Mouse (Mus musculus): ENCODE results near the gene Rgl2. TPM values are rescaled to one million over a fixed set of nuclear protein-coding genes. Genes with fewer than 3 reads are reported as not detected.

Rgl2 gene
- polyA plus RNA-seq, 1 experiment from 2014 or later: 60.1 TPM

DNA sequence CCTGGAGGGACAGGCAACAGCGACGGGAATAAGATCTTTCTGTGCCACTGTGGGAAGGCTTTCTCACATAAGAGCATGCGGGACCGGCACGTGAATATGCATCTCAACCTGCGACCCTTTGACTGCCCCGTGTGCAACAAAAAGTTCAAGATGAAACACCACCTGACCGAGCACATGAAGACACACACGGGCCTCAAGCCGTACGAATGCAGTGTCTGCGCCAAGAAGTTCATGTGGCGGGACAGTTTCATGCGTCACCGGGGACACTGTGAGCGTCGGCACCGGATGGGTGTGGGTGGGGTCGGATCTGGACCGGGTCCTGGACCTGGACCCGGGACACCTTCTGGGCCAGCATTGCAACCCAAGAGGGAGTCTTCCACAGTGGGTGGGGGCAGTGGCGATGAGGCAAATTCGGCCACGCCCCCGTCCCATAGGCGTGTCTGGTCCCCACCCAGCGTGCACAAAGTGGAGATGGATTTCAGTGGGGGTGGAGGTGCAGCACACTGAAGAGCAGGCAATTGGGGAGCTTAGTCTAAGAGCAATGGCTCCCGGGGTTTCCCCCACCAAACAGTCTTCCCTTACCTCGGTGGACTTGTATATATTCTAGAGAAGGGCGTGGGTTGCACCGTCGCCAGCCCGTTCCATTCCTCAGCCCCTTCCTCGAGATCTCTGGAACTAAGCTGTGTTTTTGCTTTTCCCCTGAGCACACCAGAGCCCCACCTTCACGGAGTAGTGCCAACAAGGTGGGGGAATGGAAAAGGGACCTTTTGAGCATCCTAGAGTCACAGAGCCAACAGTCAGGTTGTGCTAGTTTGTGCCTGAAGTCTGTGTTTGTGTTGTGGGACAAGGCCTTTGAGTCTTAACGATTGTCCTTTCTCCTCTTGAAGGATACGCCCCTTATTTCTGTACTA lies 10.8 kb upstream of the Rgl2 start:
- H3K4me1 ChIP-seq (replicated peaks): peaks cover 45% of the 10 kb centered on the region
- no peak for ATAC-seq (ENCODE audit: low FRiP score, low read depth)
- H3K4me3 ChIP-seq: peak overlapping the region; percentile 45
- no peak overlapping the region for H3K27ac ChIP-seq (replicated peaks)
- WGBS: 58% methylated on average over 37 of the region's 37 CpGs
- peak overlapping the region; percentile 59 for H3K4me2 ChIP-seq
- H3K36me3 ChIP-seq: peaks cover 13% of the 10 kb centered on the region
- H3K9ac ChIP-seq: no peak overlapping the region
- no peaks in the 10 kb centered on the region; the same call in 1 of the 2 replicates for H3K27me3 ChIP-seq
- H3K9me3 ChIP-seq: no peaks in the 10 kb centered on the region

DNA sequence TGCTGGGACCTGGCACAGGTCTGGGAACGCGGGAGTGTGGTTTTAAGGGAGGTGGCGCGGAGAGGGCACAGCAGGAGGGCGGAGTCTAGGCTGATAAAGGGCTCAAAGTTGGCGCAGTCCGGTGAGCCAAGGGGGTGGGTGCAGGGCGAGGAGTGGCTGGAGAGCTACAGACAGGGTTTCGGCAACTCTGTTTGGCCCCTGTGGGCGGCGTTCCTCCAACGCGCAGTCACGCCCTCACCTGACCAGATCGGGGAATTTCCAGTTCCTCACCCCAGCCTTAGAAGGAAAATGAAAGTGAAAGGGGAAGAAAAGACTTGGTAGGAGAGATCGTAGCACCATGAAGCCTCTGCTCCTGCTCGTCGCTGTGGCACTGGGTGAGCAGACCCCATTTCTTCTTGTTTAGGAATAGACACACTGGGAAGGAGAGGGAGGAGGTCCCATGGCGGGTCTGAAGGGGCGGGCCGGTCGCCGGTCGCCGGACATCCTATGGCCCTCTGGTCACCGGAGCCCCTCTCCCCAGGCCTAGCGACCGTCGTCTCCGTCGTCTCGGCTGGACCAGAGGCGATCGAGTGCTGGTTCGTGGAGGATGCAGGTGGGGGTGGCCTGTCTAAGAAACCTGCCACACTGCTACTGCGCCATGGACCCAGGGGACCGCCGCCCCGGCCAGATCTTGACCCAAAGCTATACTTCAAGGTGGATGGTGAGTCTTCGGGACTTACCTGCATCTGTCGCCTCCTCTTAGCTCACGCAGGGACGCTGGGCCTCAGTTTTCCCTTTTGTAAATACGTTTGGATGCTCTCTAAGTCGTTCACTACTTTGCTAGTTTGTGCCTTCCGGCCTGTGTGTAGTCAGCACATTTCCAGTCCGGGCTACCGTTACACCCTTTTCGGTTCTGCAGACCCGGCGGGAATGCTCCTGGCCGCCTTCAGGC lies 9.7 kb upstream of the Rgl2 start:
- ATAC-seq (ENCODE audit: low FRiP score, low read depth): no peak
- H3K27ac ChIP-seq (replicated peaks): peak overlapping the region; percentile 65
- peaks cover 42% of the 10 kb centered on the region for H3K4me1 ChIP-seq (replicated peaks)
- peak overlapping the region; percentile 37 for H3K9ac ChIP-seq
- no peaks in the 10 kb centered on the region; the same call in 1 of the 2 replicates for H3K27me3 ChIP-seq
- H3K4me2 ChIP-seq: peak overlapping the region; percentile 59
- under 1% methylated on average over 52 of the region's 52 CpGs for WGBS
- H3K9me3 ChIP-seq: no peaks in the 10 kb centered on the region
- H3K4me3 ChIP-seq: peak overlapping the region; percentile 45
- H3K36me3 ChIP-seq: peaks cover 3% of the 10 kb centered on the region; the same call in 1 of the 2 replicates

DNA sequence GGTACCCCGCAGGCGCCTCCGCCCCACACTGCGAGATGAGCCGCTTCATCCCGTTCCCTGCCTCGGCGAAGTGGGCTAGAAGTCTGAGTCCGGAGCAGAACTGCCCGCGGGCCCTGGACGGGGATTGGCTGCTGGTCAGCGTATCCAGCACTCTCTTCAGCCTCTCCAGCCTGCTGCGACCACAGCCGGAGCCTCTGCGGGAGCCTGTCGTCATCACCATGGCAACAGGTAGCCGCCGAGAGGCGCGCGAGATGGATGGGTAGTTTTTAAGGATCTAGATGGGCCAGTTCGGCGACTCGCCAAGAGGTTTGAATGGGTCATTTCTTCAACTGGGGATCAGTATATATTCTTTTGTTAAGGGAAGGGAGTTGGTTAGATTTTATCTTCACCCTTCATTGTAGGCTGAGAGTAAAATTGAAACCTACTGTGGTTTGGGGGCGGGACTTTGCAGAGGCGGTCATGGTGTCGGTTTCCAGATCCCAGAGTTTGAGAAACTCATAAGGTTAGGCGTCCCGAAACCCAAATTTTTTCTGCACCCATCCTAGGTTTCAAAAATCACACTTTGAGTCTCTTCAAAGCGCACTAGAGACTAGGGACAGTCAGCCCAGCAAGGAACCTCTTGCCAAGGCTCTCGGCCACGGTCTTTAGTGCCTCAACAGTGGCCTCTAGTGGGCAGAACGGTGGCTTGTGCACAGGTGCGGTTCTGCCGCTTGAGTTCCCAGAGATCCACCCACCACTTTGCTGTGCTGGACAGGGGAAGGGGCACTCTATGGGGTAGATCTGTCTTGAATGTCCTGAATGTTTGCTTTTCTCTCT lies 8.9 kb upstream of the Rgl2 start:
- Histone ChIP-seq H3K36me3 (peaks cover 3% of the 10 kb centered on the region; the same call in 1 of the 2 replicates), H3K9ac (peak overlapping the region; percentile 37), H3K4me3 (peak overlapping the region; percentile 45), H3K4me2 (peak overlapping the region; percentile 59), H3K27ac (replicated peaks) (peak overlapping the region; percentile 65), H3K4me1 (replicated peaks) (peaks cover 33% of the 10 kb centered on the region), H3K27me3 (no peaks in the 10 kb centered on the region; the same call in 1 of the 2 replicates), H3K9me3 (no peaks in the 10 kb centered on the region)
- 2% methylated on average over 36 of the region's 36 CpGs for WGBS
- ATAC-seq (ENCODE audit: low FRiP score, low read depth): no peak

DNA sequence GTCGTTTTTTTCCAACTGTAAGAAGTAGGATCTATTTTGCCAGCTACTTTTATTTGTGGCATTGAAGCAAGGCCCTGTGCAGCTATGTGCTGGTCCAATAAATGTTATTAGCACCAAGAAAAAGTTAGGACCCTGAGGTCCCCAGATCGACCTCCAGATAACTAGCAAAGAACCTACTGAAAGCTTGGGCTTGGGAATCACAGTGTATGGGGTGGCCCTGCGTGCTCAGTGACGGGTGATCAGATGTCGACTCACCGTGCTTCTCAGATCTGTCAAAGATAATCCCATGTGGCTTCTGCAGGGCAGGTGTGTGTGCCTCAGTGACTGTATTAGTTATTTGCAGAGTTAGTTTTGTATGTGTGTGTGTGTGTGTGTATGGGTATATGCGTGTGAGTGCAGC lies 8.0 kb upstream of the Rgl2 start:
- Histone ChIP-seq H3K9ac (no peak overlapping the region), H3K27ac (replicated peaks) (no peak overlapping the region), H3K4me1 (replicated peaks) (peaks cover 31% of the 10 kb centered on the region), H3K36me3 (peaks cover 3% of the 10 kb centered on the region; the same call in 1 of the 2 replicates), H3K9me3 (no peaks in the 10 kb centered on the region), H3K27me3 (no peaks in the 10 kb centered on the region; the same call in 1 of the 2 replicates), H3K4me3 (no peak overlapping the region), H3K4me2 (no peak overlapping the region)
- WGBS: 90% methylated on average over 7 of the region's 7 CpGs
- ATAC-seq (ENCODE audit: low FRiP score, low read depth): no peak

DNA sequence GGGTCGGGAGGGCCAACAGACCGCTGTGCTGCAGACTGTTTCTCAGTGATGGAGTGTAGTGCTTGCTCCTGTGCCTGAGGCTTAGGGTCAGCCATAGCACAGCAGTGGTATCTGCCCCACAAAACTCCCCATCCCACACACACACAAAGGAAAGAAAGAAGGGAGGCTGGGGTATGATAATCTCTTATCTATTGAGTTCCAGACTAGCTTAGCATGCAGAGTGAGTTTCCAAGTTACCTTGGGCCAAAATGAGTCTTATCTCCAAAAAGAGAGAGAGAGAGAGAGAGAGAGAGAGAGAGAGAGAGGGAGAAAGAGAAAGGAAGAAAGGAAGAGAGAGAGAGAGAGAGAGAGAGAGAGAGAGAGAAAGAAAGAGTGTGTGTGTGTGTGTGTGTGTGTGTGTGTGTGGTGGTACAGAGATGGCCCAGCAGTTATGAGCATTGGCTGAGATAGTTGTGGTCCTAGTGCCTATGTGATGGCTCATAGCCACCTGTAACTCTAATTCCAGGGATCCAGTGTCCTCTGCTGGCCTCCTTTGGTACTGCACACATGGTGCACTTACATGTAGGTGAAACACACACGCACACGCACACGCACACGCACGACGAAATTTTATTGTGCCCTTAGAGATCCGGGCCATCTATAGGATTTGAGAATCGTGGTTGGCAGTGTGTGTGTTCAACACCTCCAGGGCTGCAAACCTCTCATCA lies 4.6 kb upstream of the Rgl2 start:
- WGBS: 81% methylated on average over 10 of the region's 10 CpGs
- no peak for ATAC-seq (ENCODE audit: low FRiP score, low read depth)

DNA sequence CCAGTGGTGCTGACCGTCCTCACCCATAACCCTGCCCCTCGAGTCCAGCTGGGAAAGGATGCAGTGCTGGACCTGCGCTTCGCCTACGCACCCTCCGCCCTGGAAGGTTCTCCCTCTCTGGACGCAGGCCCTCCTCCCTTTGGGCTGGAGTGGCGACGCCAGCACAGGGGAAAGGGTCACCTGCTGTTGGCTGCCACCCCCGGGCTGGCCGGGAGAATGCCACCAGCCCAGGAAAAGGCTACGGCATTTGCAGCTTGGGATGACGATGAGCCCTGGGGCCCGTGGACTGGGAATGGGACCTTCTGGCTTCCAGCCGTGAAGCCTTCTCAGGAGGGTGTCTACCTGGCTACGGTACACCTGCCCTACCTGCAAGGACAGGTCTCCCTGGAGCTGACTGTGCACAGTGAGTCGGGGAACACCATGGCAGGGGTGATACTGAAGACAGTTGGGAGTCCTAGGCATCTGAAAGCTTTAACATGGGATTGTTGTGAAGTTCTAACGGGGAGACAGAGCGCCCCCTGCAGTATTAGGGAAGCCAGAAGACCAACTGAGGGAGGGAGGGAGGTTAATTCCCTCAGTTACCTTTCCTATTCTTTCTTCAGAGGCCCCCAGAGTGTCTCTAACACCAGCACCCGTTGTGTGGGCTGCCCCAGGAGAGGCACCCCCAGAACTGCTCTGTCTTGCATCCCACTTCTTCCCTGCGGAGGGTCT lies 3.8 kb upstream of the Rgl2 start:
- Histone ChIP-seq H3K36me3 (0 out of 2 replicates have a peak, but pooled peaks cover 8% of the 10 kb centered on the region), H3K9ac (no peak overlapping the region), H3K27me3 (no peaks in the 10 kb centered on the region), H3K4me2 (no peak overlapping the region), H3K4me3 (no peak overlapping the region), H3K27ac (replicated peaks) (no peak overlapping the region), H3K9me3 (no peaks in the 10 kb centered on the region), H3K4me1 (replicated peaks) (peaks cover 26% of the 10 kb centered on the region)
- ATAC-seq (ENCODE audit: low FRiP score, low read depth): no peak
- WGBS: 82% methylated on average over 21 of the region's 21 CpGs

More for the DNA sequence above, 4.6 kb upstream of the Rgl2 start:
- Histone ChIP-seq H3K27me3 (no peaks in the 10 kb centered on the region), H3K4me2 (no peak overlapping the region), H3K9me3 (no peaks in the 10 kb centered on the region), H3K36me3 (0 out of 2 replicates have a peak, but pooled peaks cover 8% of the 10 kb centered on the region), H3K4me1 (replicated peaks) (peaks cover 29% of the 10 kb centered on the region), H3K9ac (no peak overlapping the region), H3K4me3 (no peak overlapping the region), H3K27ac (replicated peaks) (no peak overlapping the region)

DNA sequence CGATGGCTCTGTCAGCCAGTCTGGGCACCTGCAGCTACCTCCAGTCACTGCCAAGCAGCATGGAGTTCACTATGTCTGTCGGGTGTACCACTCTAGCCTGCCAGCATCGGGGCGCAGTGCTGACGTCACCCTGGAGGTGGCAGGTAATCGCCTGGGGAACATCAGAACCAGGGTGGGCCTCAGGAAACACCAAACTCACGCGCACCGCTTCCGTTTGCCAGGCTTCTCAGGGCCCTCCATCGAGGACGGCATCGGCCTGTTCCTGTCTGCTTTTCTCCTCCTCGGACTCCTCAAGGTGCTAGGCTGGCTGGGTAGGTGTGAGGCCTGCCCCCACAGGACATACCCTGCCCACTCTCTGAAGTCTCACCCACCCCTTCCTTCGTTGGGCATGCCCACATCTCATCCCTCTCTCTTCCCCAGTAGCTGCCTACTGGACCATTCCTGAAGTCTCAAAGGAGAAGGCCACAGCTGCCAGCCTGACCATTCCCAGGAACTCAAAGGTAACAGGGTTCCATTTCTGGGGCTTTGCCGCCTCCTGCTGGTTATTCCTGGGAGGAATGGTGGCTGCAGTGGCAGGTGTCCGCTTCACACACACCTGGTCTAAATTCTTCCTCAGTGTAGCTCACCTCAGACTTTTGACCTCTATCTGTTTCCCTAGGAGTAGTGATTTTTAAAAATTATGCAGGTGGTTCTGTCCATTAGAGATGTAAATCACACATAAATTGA lies 3.0 kb upstream of the Rgl2 start:
- Histone ChIP-seq H3K27ac (replicated peaks) (no peak overlapping the region), H3K9me3 (no peaks in the 10 kb centered on the region), H3K4me2 (no peak overlapping the region), H3K27me3 (no peaks in the 10 kb centered on the region), H3K4me3 (no peak overlapping the region), H3K9ac (no peak overlapping the region), H3K36me3 (0 out of 2 replicates have a peak, but pooled peaks cover 8% of the 10 kb centered on the region), H3K4me1 (replicated peaks) (peaks cover 27% of the 10 kb centered on the region)
- WGBS: 78% methylated on average over 17 of the region's 17 CpGs
- ATAC-seq (ENCODE audit: low FRiP score, low read depth): no peak

DNA sequence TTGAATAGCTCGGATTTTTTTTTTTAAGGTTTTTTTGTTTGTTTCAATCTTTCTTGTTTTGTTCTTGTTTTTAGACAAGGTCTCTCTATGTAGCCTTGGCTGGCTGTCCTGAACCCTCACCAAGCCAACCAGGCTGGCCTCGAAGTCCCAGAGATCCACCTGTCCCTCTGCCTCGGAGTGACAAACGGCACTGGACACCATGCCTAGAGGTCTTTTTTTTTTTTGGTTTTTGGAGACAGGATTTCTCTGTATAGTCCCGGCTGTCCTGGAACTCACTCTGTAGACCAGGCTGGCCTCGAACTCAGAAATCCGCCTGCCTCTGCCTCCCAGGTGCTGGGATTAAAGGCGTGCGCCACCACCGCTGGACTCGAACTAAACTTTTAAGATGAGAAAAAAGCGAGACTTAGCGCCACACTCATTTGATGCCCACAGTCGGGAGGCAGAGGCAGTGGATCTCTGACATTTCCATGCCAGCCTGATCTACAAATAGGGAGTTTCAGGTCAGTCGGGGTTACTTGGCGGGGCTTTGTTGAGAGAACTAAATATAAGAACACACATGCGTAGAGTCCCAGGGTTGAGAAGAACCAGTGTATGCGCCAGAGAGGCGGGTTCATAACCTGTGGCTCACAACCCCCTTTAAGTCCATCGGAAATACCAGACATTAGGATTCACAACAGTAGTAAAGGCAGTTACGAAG lies 944 bp upstream of the Rgl2 start:
- Histone ChIP-seq H3K9me3 (no peaks in the 10 kb centered on the region), H3K9ac (peak overlapping the region; percentile 74), H3K36me3 (0 out of 2 replicates have a peak, but pooled peaks cover 9% of the 10 kb centered on the region), H3K4me2 (peak overlapping the region; percentile 99), H3K27ac (replicated peaks) (peak overlapping the region; percentile 97; the same call in 1 of the 2 replicates), H3K4me3 (peak overlapping the region; percentile 93), H3K4me1 (replicated peaks) (peaks cover 29% of the 10 kb centered on the region), H3K27me3 (no peaks in the 10 kb centered on the region)
- WGBS: 63% methylated on average over 21 of the region's 21 CpGs
- ATAC-seq (ENCODE audit: low FRiP score, low read depth): no peak

DNA sequence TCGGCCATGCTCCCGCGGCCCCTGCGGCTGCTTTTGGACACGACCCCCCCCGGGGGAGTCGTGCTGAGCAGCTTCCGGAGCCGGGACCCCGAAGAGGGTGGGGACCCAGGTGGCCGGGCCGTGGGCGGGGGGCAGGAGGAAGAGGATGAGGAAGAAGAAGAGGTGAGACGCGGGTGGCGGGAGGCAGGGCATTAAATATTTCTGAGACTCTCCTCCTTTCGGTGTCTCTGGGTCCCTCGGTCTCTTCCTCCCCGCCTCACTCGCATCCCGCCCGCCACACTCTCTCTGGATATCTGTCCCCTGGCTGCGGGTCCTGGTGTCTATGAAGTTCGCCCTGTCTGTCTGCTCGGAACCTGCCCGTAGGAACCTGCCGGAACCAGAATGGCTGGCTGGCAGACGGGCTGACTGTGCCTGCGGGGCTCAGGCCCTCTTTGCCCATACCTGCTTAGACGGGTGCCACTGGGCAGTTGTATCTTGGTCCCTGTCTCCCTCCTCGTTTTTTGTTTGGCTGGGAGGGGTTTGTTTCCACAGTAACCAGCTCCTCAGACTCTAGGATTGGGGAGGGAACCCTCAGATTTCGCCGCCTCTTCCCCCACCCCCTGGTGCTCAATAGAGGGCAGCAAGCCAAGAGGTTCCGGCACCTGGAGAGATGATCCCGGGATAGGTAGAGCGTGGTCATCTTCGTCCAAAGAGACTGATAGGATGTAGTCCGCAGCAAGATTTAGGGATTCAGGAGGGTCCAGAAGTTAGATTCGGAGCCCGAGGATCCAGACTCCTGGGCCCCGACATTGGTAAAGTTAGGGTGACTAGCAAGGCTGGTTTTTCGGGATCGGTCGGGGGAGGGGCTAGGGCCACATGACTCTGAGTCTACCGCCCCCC lies 1.2 kb downstream of the Rgl2 start:
- H3K36me3 ChIP-seq: 0 out of 2 replicates have a peak, but pooled peaks cover 10% of the 10 kb centered on the region
- peak overlapping the region; percentile 88 for H3K9ac ChIP-seq
- H3K27me3 ChIP-seq: no peaks in the 10 kb centered on the region
- H3K4me3 ChIP-seq: peak overlapping the region; percentile 93
- under 1% methylated on average over 40 of the region's 45 CpGs for WGBS
- ATAC-seq (ENCODE audit: low FRiP score, low read depth): peak; percentile 16; the same call in 1 of the 2 replicates
- no peaks in the 10 kb centered on the region for H3K9me3 ChIP-seq
- H3K27ac ChIP-seq (replicated peaks): peak overlapping the region; percentile 97
- peaks cover 29% of the 10 kb centered on the region for H3K4me1 ChIP-seq (replicated peaks)
- peak overlapping the region; percentile 99 for H3K4me2 ChIP-seq
